9 mouse cellular contexts compared by ENCODE assay signal in genomic region chr7:42505186-42505585, GRCm38 (mm10). TPM values are rescaled to one million over a fixed set of nuclear protein-coding genes. Genes with fewer than 3 reads are reported as not detected.
A peak's percentile ranks its signal among the peaks of the same experiment; 100 is the strongest.
DNase-seq lines count a peak whose midpoint lies in the region; ATAC-seq and TF ChIP-seq lines count a peak whose summit lies in the region.
"Had no signal": no experiment of that assay in that cellular context is flagged by ENCODE, and none has a peak within 500 bp of the region (broad histone marks: within the 10 kb centered on the region; RNA-seq: fewer than 3 reads in every experiment).

No protein-coding gene starts in this region.

- peak overlapping the region; percentile 61 for H3K9ac ChIP-seq in neural tube, embryonic 11.5 days (ENCODE audit: low read length)
- peak overlapping the region; percentile 54 for H3K9ac ChIP-seq in forebrain, embryonic 12.5 days
- H3K9ac ChIP-seq in liver, adult 2 months (ENCODE audit: low read depth, low read length) = peak overlapping the region; percentile 80

- H3K27ac ChIP-seq in cerebellum, adult 2 months (ENCODE audit: insufficient read depth, low read length) = no peak overlapping the region
- no peak overlapping the region for H3K27ac ChIP-seq in neural tube, embryonic 11.5 days (ENCODE audit: low read depth, low read length)
- no peak overlapping the region for H3K27ac ChIP-seq in forebrain, embryonic 12.5 days
- peak overlapping the region; percentile 90 for H3K27ac ChIP-seq in liver, adult 2 months (replicated peaks; ENCODE audit: insufficient read depth, low read depth, low read length)
- peak overlapping the region; percentile 44; the same call in 1 of the 2 replicates for H3K27ac ChIP-seq in olfactory bulb, adult 2 months (ENCODE audit: insufficient read depth, low read depth, low read length)

- ATAC-seq in neural tube, embryonic 11.5 days (ENCODE audit: insufficient read depth, low FRiP score, low TSS enrichment) = peak; percentile 64
- ATAC-seq in forebrain, embryonic 12.5 days (ENCODE audit: low FRiP score) = peak; percentile 57; the same call in 1 of the 2 replicates

- H3K27me3 ChIP-seq in cerebellum, adult 2 months (ENCODE audit: control insufficient read depth, insufficient read depth, low read length) = no peaks in the 10 kb centered on the region
- no peaks in the 10 kb centered on the region for H3K27me3 ChIP-seq in neural tube, embryonic 11.5 days (ENCODE audit: control insufficient read depth, insufficient read depth, low read length)
- no peaks in the 10 kb centered on the region for H3K27me3 ChIP-seq in forebrain, embryonic 12.5 days
- H3K27me3 ChIP-seq in liver, adult 2 months (ENCODE audit: control insufficient read depth, insufficient read depth, low read length) = no peaks in the 10 kb centered on the region

- TF ChIP-seq POLR2A in cerebellum, adult 2 months (IDR thresholded peaks at IDR 0.05; ENCODE audit: borderline replicate concordance, insufficient read depth, low read length) = no peak
- TF ChIP-seq POLR2A in liver, adult 2 months (IDR thresholded peaks at IDR 0.05; ENCODE audit: extremely low read depth, insufficient read depth, low read length) = no peak
- no peak for TF ChIP-seq POLR2A in olfactory bulb, adult 2 months (IDR thresholded peaks at IDR 0.05; ENCODE audit: insufficient read depth, low read depth, low read length)

- H3K36me3 ChIP-seq in neural tube, embryonic 11.5 days (ENCODE audit: control insufficient read depth, insufficient read depth, low read length) = peaks cover 2% of the 10 kb centered on the region; the same call in 1 of the 2 replicates
- peaks cover 12% of the 10 kb centered on the region for H3K36me3 ChIP-seq in forebrain, embryonic 12.5 days (replicated peaks)
- peaks cover 3% of the 10 kb centered on the region; the same call in 1 of the 2 replicates for H3K36me3 ChIP-seq in liver, adult 2 months (ENCODE audit: control insufficient read depth, insufficient read depth, low read length)

- WGBS in cerebellum, adult 2 months = 1% methylated on average over 20 of the region's 20 CpGs
- WGBS in neural tube, embryonic 11.5 days = 1% methylated on average over 20 of the region's 20 CpGs
- WGBS in forebrain, embryonic 12.5 days = 2% methylated on average over 20 of the region's 20 CpGs
- under 1% methylated on average over 20 of the region's 20 CpGs for WGBS in liver, adult 2 months
- under 1% methylated on average over 20 of the region's 20 CpGs for WGBS in olfactory bulb, adult 2 months

- no peak for TF ChIP-seq CTCF in cerebellum, adult 2 months (IDR thresholded peaks at IDR 0.05; ENCODE audit: borderline replicate concordance, insufficient read depth, low read depth, low read length)
- no peak for TF ChIP-seq CTCF in liver, adult 2 months (IDR thresholded peaks at IDR 0.05; ENCODE audit: low read depth, low read length)
- no peak for TF ChIP-seq CTCF in olfactory bulb, adult 2 months (IDR thresholded peaks at IDR 0.05; ENCODE audit: insufficient read depth, low read depth, low read length)

- H3K4me1 ChIP-seq in cerebellum, adult 2 months (ENCODE audit: control insufficient read depth, insufficient read depth, low read length) = no peaks in the 10 kb centered on the region
- H3K4me1 ChIP-seq in neural tube, embryonic 11.5 days (ENCODE audit: control insufficient read depth, insufficient read depth, low read length) = no peaks in the 10 kb centered on the region; the same call in 1 of the 2 replicates
- H3K4me1 ChIP-seq in forebrain, embryonic 12.5 days = 0 out of 2 replicates have a peak, but pooled peaks cover 3% of the 10 kb centered on the region
- H3K4me1 ChIP-seq in liver, adult 2 months (ENCODE audit: control insufficient read depth, insufficient read depth, low read length) = peaks cover 4% of the 10 kb centered on the region; the same call in 1 of the 2 replicates
- H3K4me1 ChIP-seq in olfactory bulb, adult 2 months (ENCODE audit: control insufficient read depth, insufficient read depth, low read length) = peaks cover 2% of the 10 kb centered on the region; the same call in 1 of the 2 replicates

- H3K4me3 ChIP-seq in cerebellum, adult 2 months (replicated peaks; ENCODE audit: insufficient read depth, low read depth, low read length) = peak overlapping the region; percentile 48
- peak overlapping the region; percentile 52 for H3K4me3 ChIP-seq in neural tube, embryonic 11.5 days (ENCODE audit: low read depth, low read length)
- peak overlapping the region; percentile 58 for H3K4me3 ChIP-seq in forebrain, embryonic 12.5 days (replicated peaks)
- peak overlapping the region; percentile 71 for H3K4me3 ChIP-seq in liver, adult 2 months (ENCODE audit: insufficient read depth, low read depth, low read length)
- peak overlapping the region; percentile 71 for H3K4me3 ChIP-seq in olfactory bulb, adult 2 months (ENCODE audit: insufficient read depth, low read depth, low read length)

- H3K79me2 ChIP-seq in liver, adult 2 months (ENCODE audit: control insufficient read depth, insufficient read depth, low read length) = peaks cover 4% of the 10 kb centered on the region; the same call in 1 of the 2 replicates

- DNase-seq in cerebellum, adult 2 months = peak in 1 of 2 experiments; percentile 22
- no peak for DNase-seq in cerebellum, adult 11-12 months
- no peak for DNase-seq in neural tube, embryonic 11.5 days (ENCODE audit: low spot score)
- DNase-seq in neural tube, embryonic 10.5 days (ENCODE audit: extremely low spot score, low spot score) = no peak
- DNase-seq in liver, adult 2 months (ENCODE audit: extremely low read depth, low read depth, low spot score) = no peak
- no peak for DNase-seq in ovary, adult 18-20 months (ENCODE audit: low spot score)

- no peaks in the 10 kb centered on the region for H3K9me3 ChIP-seq in neural tube, embryonic 11.5 days (ENCODE audit: control insufficient read depth, low read length)
- 0 out of 2 replicates have a peak, but pooled peaks cover 7% of the 10 kb centered on the region for H3K9me3 ChIP-seq in forebrain, embryonic 12.5 days

- peak overlapping the region; percentile 38 for H3K4me2 ChIP-seq in neural tube, embryonic 11.5 days (ENCODE audit: low read depth)
- peak overlapping the region; percentile 57 for H3K4me2 ChIP-seq in forebrain, embryonic 12.5 days

RNA-seq across cellular contexts. Expression of gene Zfp141, which starts 0.4 kb away (rescaled TPM):
- 4.6 and 5.2 TPM in 2 replicates for polyA plus RNA-seq in cerebellum, adult 2 months (2012; rRNA removed)
- 12.4 and 13.2 TPM in 2 replicates for polyA plus RNA-seq in neural tube, embryonic 11.5 days (2014; fragmentation: Nextera tagmentation; extraction: Ambion mirVana)
- polyA plus RNA-seq in forebrain, embryonic 12.5 days (2016; fragmentation: Nextera tagmentation; extraction: Ambion mirVana) = 12.2 and 12.8 TPM in 2 replicates
- 5.1 and 6.2 TPM in 2 replicates for total RNA-seq in liver, adult 2 months (2014; rRNA removed)
- polyA plus RNA-seq in liver, adult 2 months (2012; rRNA removed) = 3.6 and 3.9 TPM in 2 replicates
- polyA plus RNA-seq in olfactory bulb, adult 2 months (2012; ENCODE audit: insufficient read depth, insufficient read length, low replicate concordance, missing spikeins) = not detected in 2 replicates

RNA-seq across cellular contexts. Expression of gene 4933421I07Rik, which starts 57.3 kb away (rescaled TPM):
- not detected in 2 replicates for polyA plus RNA-seq in cerebellum, adult 2 months (2012; rRNA removed)
- polyA plus RNA-seq in neural tube, embryonic 11.5 days (2014; fragmentation: Nextera tagmentation; extraction: Ambion mirVana) = not detected in 2 replicates
- not detected in 2 replicates for polyA plus RNA-seq in forebrain, embryonic 12.5 days (2016; fragmentation: Nextera tagmentation; extraction: Ambion mirVana)
- not detected in 2 replicates for total RNA-seq in liver, adult 2 months (2014; rRNA removed)
- polyA plus RNA-seq in liver, adult 2 months (2012; rRNA removed) = not detected in 2 replicates
- not detected in 2 replicates for polyA plus RNA-seq in olfactory bulb, adult 2 months (2012; ENCODE audit: insufficient read depth, insufficient read length, low replicate concordance, missing spikeins)
- total RNA-seq: neutrophil, adult 5-6 weeks had no signal

Comparison
In these comparisons a context has a peak if more than half of its experiments do, and no peak if none do; other contexts are left out.
1. H3K27ac ChIP-seq: peak in liver, adult 2 months (single experiment) and olfactory bulb, adult 2 months (single experiment); none in cerebellum, adult 2 months (single experiment), neural tube, embryonic 11.5 days (single experiment) and forebrain, embryonic 12.5 days (single experiment).
2. Peak in every context shown above with its lines, with median percentiles within 50 percentile points of each other: H3K4me3 ChIP-seq and H3K9ac ChIP-seq.